Mouse (Mus musculus) adrenal gland, postnatal 10 days (tissue): Measurements from ENCODE around the gene Gm10644. TPM values are rescaled to one million over a fixed set of nuclear protein-coding genes. Genes with fewer than 3 reads are reported as not detected.

Experiments used
- DNase-seq: peaks from one replicate; pipeline ENCODE4 v3.0.0; 2021; ENCODE audit warnings: mixed read lengths
- total RNA-seq, 2 experiments: library from RNA; stranded (reverse); gene quantifications; 2 replicates each; pipeline ENCODE4 v1.2.3; 2021

Gm10644 gene
- total RNA-seq, 2 experiments from 2014 or later = 0.51 to 0.88 TPM

GRCm38 (mm10) chr8:83935435-83935834, 19.6 kb downstream of the Gm10644 start:
- no peak for DNase-seq

- DNase-seq = no peak
Observed at GRCm38 (mm10) chr8:83934994-83935393, 20.0 kb downstream of the Gm10644 start.

GRCm38 (mm10) chr8:83934222-83934621, 20.8 kb downstream of the Gm10644 start:
- DNase-seq = no peak

GRCm38 (mm10) chr8:83926266-83926665, 28.7 kb downstream of the Gm10644 start:
- peak; percentile 77 for DNase-seq

DNA sequence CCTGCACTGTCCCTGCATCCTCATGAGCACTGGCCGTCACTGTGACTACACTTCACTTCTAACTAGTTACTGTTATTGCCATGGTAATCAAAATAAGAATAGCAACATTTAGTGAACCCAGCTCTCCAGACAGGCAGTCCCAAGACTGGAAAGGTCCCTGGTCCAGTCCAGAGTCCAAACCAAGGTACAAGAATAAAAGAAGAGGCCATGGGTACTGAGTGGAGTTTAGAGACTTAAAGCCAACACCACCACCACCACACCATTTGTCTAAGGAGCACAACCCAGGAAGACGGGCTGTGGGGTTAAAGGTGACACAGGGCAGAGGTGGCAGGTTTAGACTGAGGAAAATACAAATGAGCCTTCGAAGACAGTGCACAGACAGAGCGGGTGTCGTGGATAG, 30.4 kb downstream of the Gm10644 start:
- DNase-seq = no peak

- DNase-seq = no peak
Observed at GRCm38 (mm10) chr8:83922727-83923126, 32.3 kb downstream of the Gm10644 start.

- DNase-seq = peak; percentile 90
Observed at GRCm38 (mm10) chr8:83921558-83921957, 33.4 kb downstream of the Gm10644 start.

DNA sequence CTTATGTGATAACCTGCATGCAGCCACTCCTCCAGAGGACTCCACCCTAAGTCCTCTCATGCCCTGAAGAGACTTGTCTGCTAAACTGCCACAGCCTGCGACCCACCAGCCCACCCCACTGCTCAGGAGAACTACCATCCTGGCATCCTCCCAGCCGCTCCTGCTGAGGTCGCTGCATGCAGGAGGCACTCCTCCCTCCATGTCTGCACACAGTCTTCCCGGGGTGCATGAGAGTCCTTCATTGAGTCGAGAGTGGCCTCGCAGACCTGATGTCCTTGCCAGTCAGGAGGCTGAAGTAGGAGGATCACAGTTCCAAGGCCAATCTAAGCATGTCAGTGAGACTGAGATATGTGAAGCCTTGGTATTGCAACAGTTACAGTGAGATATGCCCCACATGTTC, 37.4 kb downstream of the Gm10644 start:
- peak; percentile 60 for DNase-seq

DNA sequence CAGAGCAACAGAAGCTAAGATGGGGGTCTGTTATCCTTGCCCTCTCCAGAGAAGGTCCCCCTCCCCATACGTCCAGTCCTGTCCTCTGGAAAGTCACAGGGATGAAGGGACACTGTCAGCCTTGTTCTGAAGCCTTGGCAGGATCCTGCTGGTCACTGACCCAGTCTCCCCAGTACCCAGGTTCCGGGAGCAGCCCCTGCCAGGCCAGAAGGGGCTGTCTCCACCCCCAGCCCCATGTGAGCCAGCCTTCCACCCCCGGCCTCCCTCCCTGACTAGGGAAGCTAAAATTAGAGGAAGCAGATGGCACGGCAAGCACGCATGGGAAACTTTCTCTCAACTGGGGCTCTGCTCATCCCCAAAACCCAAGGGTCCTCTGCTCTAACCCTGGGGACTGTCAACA, 39.0 kb downstream of the Gm10644 start:
- no peak for DNase-seq

DNA sequence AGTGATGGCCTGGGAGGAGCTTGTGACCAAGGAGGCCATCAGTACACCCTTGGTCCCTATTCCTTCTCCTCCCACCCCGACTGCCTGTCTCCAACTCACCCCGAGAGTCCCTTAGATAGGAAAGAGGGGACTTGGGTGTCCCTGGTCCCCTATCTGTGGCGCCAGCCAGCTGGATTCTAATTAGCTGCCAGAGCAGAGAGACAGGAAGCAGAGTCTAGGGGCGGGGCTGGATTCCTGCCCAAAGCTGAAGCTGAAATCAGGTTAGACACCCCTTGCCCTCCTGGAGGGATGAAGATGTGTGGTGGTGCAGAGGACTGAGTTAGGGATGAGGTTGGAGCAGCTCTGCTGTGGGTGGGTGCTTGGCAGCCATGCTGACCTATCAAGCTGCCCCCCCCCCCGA, 40.1 kb downstream of the Gm10644 start:
- no peak for DNase-seq

DNA sequence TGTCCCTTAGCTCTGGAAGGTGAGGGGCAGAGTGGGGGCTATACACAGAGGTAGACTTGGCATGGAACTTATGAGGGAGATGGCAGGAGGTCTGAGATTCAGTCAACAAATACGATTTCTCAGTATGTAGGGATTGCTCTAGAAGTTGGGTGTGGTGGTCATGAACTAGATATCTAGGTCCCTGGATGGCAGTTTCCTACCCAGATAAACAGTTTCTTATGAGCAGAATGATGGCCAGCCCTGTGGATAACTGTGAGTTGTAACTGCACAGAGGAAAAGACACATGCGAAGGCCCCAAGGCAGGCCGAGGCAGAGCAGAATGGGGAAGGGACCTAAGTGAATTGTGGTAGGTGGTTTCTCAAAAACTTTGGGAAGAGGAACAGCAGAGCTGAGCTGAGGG, 40.8 kb downstream of the Gm10644 start:
- no peak for DNase-seq

- no peak for DNase-seq
Observed at GRCm38 (mm10) chr8:83911809-83912731, 42.9 kb downstream of the Gm10644 start.

GRCm38 (mm10) chr8:83909311-83909710, 45.7 kb downstream of the Gm10644 start:
- no peak for DNase-seq

DNA sequence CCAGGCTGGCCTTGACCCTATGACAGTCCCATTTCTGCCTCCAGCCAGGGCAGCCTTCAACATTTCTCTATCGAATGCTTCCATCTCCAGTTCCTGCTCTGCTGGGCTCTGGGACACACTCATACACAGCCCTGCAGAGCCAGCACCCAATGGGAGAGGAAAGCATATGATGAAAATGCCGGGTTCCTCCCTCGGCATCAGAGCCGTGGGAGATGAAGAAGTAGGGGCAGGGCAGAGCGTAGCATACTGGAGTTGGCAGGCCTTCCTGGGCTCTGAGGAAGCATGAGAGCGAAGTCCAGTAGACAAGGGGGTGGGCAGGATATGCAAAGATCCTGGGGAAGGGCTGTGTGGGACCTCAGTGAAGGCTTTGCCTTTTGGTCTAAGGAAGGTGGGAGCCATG, 46.4 kb downstream of the Gm10644 start:
- no peak for DNase-seq

DNA sequence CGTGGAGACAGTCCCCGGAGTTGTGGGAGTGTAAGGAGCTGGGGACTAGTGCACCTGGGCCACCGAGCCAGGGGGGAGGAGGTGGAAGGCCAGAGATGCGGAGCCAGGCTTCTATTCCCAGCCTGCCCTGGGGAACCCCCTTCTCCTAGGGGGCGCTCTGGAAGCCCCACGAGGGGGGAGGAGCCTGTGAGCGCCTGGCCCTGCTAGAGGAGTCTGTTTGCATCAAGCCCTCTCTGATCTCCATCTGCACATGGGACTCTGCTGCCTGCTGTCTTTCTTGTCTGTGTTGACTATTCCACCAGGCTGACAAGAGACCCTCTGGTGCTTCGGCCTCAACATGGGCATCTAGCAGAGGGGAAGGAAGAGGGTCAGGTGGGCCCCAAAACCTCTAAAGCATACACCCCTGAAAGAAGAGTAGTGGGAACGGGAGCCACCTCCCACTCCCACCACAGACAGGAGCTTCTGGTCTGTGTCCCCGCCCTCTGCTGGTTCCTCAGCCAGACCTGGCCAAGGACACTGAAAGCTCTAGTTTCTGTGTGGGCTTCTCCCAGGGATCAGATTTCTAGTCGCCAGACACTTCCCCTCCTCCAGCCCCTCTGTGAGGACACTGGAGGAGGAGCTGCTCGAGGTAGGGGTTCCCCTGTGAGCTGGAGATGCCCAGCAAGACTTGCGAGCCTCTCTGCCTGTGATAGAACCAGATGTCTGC, 51.9 kb downstream of the Gm10644 start:
- DNase-seq = peak; percentile 54

GRCm38 (mm10) chr8:83901566-83902485, 53.2 kb downstream of the Gm10644 start:
- no peak for DNase-seq

GRCm38 (mm10) chr8:83900957-83901270, 54.1 kb downstream of the Gm10644 start:
- peak; percentile 42 for DNase-seq

DNA sequence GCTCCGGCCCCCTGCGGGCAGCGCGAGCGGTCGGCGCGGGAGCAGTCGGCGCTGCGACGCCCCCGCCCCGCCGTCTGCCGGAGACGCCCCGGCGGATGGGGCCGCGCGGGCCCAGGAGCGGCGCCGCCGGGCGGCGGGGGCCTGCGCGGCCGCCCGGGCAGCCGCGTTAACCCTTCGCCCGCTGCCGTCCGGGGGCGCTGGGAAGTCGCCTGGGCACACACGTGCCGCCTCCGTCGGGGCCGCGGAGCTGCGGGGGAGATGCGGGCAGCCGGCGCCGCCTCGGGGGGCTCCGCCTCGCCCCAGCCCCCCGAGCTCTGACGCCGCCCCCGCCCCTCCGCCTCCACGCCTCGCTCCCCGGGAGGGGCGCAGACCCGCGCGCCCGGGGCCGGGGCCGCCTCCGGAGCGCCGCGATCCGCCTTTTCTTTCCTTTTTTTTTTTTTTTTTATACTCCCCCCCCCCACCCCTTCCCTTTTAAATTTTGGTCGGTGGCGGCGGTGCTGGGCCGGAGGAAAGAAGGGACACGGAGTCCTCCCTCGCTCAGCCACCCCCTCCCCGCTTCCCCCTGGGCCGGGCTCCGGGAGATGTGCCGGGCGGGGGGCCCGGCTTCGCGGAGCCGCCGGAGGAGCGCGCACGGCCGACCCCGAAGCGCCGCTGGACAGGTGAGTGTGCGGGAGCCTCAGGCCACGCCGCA, 54.6 kb downstream of the Gm10644 start:
- peak; percentile 49 for DNase-seq

- DNase-seq = peak; percentile 95
Observed at GRCm38 (mm10) chr8:83899363-83900252, 55.4 kb downstream of the Gm10644 start, which contains the start of gene Adgrl1. TSS of gene Adgrl1 (plus strand) at chr8:83900105.

DNA sequence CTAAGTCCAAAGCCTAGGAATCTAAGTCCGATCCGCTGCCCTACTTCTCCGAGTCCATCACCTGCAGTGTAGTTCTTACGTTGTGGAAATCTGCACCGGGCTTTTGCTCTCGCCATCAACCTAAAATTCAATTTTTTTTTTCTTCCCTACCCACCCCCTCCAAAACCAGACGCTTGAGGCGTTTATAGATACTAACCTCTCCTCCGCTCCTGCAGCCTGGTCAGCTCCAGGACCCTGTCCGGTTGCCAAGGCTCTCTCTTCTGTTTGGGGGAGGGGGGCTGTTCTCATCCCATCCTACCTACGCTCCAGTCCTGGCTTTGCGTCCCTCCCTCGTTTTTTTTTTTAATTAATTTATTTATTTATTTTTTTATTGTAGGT, 56.0 kb downstream of the Gm10644 start:
- DNase-seq = peak; percentile 69

DNA sequence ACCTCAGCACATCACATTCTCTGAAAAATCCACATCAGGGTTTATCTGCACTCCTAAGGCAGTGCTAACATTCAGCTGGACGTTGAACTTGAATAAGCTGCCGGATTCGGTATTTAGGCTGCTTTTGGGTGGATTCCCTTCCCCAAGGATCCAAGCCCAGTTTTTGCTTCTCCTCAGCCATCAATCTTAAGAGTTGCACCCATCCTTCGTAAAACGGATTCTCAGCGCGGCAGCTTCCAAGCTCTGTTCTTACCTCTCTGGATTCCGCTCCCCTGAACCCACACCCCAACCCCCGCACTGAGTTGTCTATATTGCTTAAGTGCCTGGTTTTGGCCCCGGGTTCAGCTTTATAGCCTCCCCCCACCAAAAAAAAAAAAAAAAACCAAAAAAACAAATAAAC, 56.5 kb downstream of the Gm10644 start:
- peak; percentile 42 for DNase-seq
